Mouse (Mus musculus): ENCODE measurements around the gene Lcn11.

Lcn11 gene

GRCm38 (mm10) chr2:25824751-25825150 is 47.9 kb downstream of the Lcn11 start:
- no peak for DNase-seq (ENCODE audit: low spot score in 2 of 2)

GRCm38 (mm10) chr2:25828344-25828947 is 51.6 kb downstream of the Lcn11 start:
- no peak for DNase-seq (ENCODE audit: low spot score in 2 of 2)

Measured in frontal cortex, postnatal 25 days (tissue).